Mouse (Mus musculus): ENCODE results near the gene Gm29797. TPM values are rescaled to one million over a fixed set of nuclear protein-coding genes. Genes with fewer than 3 reads are reported as not detected.

The Gm29797 gene
- polyA plus RNA-seq, 1 experiment, result 0.26 TPM

DNA sequence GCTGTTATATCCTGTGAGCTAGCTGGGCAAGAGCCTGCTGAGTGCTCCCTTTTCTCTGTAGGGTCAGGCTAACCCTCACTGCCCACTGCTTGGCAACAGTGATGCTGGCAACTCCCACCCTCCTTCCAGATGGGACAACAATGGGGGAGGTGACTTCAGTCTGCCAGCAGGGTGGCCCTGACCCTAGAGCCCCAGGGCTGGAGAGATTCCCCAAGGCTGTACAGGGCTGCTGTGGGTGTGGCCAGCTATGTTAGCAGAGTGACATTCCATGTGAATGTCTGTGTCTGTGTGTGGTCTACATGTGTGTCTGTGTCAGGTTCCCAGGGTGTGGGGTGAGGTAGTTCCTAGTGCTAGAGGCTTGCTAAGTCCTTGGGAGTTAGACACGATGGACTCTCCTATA is 16.7 kb downstream of the Gm29797 start:
- Histone ChIP-seq H3K27ac (ENCODE audit: insufficient read depth, low read length) (no peak overlapping the region), H3K27me3 (ENCODE audit: control insufficient read depth, insufficient read depth, low read length) (peaks cover 2% of the 10 kb centered on the region; the same call in 1 of the 2 replicates), H3K4me1 (ENCODE audit: control insufficient read depth, insufficient read depth, low read length) (0 out of 2 replicates have a peak, but pooled peaks cover 7% of the 10 kb centered on the region), H3K4me3 (replicated peaks; ENCODE audit: insufficient read depth, low read depth, low read length) (no peak overlapping the region)
- WGBS, result 29% methylated on average over 1 of the region's 1 CpGs
- DNase-seq, result no peak
- TF ChIP-seq POLR2A (IDR thresholded peaks at IDR 0.05; ENCODE audit: borderline replicate concordance, insufficient read depth, low read length), result no peak
- TF ChIP-seq CTCF (IDR thresholded peaks at IDR 0.05; ENCODE audit: borderline replicate concordance, insufficient read depth, low read depth, low read length), result no peak

GRCm38 (mm10) chr2:181674934-181675333 is 18.1 kb downstream of the Gm29797 start:
- Histone ChIP-seq H3K4me3 (replicated peaks; ENCODE audit: insufficient read depth, low read depth, low read length) (no peak overlapping the region), H3K27ac (ENCODE audit: insufficient read depth, low read length) (no peak overlapping the region), H3K4me1 (ENCODE audit: control insufficient read depth, insufficient read depth, low read length) (peaks cover 10% of the 10 kb centered on the region; the same call in 1 of the 2 replicates), H3K27me3 (ENCODE audit: control insufficient read depth, insufficient read depth, low read length) (peaks cover 2% of the 10 kb centered on the region; the same call in 1 of the 2 replicates)
- no peak for DNase-seq
- no peak for TF ChIP-seq CTCF (IDR thresholded peaks at IDR 0.05; ENCODE audit: borderline replicate concordance, insufficient read depth, low read depth, low read length)
- no peak for TF ChIP-seq POLR2A (IDR thresholded peaks at IDR 0.05; ENCODE audit: borderline replicate concordance, insufficient read depth, low read length)
- WGBS, result 83% methylated on average over 4 of the region's 4 CpGs

- WGBS, result 4% methylated on average over 14 of the region's 14 CpGs
- H3K27ac ChIP-seq (ENCODE audit: insufficient read depth, low read length), result no peak overlapping the region
- TF ChIP-seq CTCF (IDR thresholded peaks at IDR 0.05; ENCODE audit: borderline replicate concordance, insufficient read depth, low read depth, low read length) (no peak), POLR2A (IDR thresholded peaks at IDR 0.05; ENCODE audit: borderline replicate concordance, insufficient read depth, low read length) (no peak)
- H3K27me3 ChIP-seq (ENCODE audit: control insufficient read depth, insufficient read depth, low read length), result peaks cover 2% of the 10 kb centered on the region; the same call in 1 of the 2 replicates
- DNase-seq, result peak; percentile 42 to 58
- no peak overlapping the region for H3K4me3 ChIP-seq (replicated peaks; ENCODE audit: insufficient read depth, low read depth, low read length)
- peaks cover 10% of the 10 kb centered on the region; the same call in 1 of the 2 replicates for H3K4me1 ChIP-seq (ENCODE audit: control insufficient read depth, insufficient read depth, low read length)
Measured at GRCm38 (mm10) chr2:181675454-181675853, 18.6 kb downstream of the Gm29797 start.

DNA sequence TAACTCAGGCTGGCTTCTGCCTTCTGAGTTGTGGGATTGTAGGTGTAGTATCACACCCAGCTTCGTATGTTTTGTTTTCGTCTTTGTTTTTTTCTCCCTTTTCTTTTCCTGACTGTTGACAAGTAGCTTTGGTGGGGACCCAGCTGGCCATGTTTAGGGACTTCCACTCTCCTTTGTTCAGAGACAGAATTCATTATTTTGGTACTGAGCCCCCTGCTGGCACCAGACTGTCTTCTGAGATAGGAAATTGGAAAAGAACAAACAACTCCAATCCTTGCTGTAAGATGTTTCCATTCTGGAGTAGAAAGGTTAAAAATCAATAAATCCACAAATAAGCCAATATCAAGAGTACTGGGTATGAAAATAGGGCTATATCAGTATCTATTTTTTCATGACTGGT is 19.6 kb downstream of the Gm29797 start:
- peaks cover 2% of the 10 kb centered on the region; the same call in 1 of the 2 replicates for H3K27me3 ChIP-seq (ENCODE audit: control insufficient read depth, insufficient read depth, low read length)
- DNase-seq, result no peak
- 63% methylated on average over 2 of the region's 2 CpGs for WGBS
- peaks cover 13% of the 10 kb centered on the region; the same call in 1 of the 2 replicates for H3K4me1 ChIP-seq (ENCODE audit: control insufficient read depth, insufficient read depth, low read length)
- no peak for TF ChIP-seq CTCF (IDR thresholded peaks at IDR 0.05; ENCODE audit: borderline replicate concordance, insufficient read depth, low read depth, low read length)
- no peak for TF ChIP-seq POLR2A (IDR thresholded peaks at IDR 0.05; ENCODE audit: borderline replicate concordance, insufficient read depth, low read length)
- no peak overlapping the region for H3K27ac ChIP-seq (ENCODE audit: insufficient read depth, low read length)
- no peak overlapping the region for H3K4me3 ChIP-seq (replicated peaks; ENCODE audit: insufficient read depth, low read depth, low read length)

- 71% methylated on average over 5 of the region's 5 CpGs for WGBS
- peaks cover 13% of the 10 kb centered on the region; the same call in 1 of the 2 replicates for H3K4me1 ChIP-seq (ENCODE audit: control insufficient read depth, insufficient read depth, low read length)
- H3K27ac ChIP-seq (ENCODE audit: insufficient read depth, low read length), result no peak overlapping the region
- H3K27me3 ChIP-seq (ENCODE audit: control insufficient read depth, insufficient read depth, low read length), result no peaks in the 10 kb centered on the region
- no peak for DNase-seq
- no peak for TF ChIP-seq POLR2A (IDR thresholded peaks at IDR 0.05; ENCODE audit: borderline replicate concordance, insufficient read depth, low read length)
- no peak overlapping the region for H3K4me3 ChIP-seq (replicated peaks; ENCODE audit: insufficient read depth, low read depth, low read length)
Measured at GRCm38 (mm10) chr2:181677096-181677754, 20.4 kb downstream of the Gm29797 start.

GRCm38 (mm10) chr2:181677755-181678098 is 20.9 kb downstream of the Gm29797 start:
- Histone ChIP-seq H3K27me3 (ENCODE audit: control insufficient read depth, insufficient read depth, low read length) (no peaks in the 10 kb centered on the region), H3K4me1 (ENCODE audit: control insufficient read depth, insufficient read depth, low read length) (peaks cover 13% of the 10 kb centered on the region; the same call in 1 of the 2 replicates), H3K4me3 (replicated peaks; ENCODE audit: insufficient read depth, low read depth, low read length) (no peak overlapping the region), H3K27ac (ENCODE audit: insufficient read depth, low read length) (no peak overlapping the region)
- 33% methylated on average over 3 of the region's 3 CpGs for WGBS
- DNase-seq, result no peak
- TF ChIP-seq CTCF (IDR thresholded peaks at IDR 0.05; ENCODE audit: borderline replicate concordance, insufficient read depth, low read depth, low read length), result no peak
- TF ChIP-seq POLR2A (IDR thresholded peaks at IDR 0.05; ENCODE audit: borderline replicate concordance, insufficient read depth, low read length), result no peak

DNA sequence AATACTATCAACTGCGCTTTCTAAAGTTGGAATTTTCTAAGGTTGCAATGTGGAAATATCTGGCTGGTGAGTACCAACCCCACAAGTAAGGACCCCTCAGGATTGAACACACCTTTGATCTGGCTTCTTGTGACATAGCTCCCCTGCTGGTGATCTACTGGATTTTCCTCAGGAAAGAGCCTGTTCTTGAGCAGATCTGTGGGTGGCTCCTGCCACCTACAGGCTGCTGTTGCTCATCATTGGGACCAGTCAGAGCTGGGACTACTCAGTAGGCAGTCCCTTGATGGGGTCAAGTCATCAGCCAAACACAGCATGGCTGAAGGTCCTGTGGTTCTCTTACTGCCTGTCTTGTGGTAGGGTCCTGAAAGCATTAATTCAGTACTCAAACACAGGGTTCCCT is 21.9 kb downstream of the Gm29797 start:
- H3K27ac ChIP-seq (ENCODE audit: insufficient read depth, low read length), result no peak overlapping the region
- DNase-seq, result peak; percentile 67 to 76
- no peak overlapping the region for H3K4me3 ChIP-seq (replicated peaks; ENCODE audit: insufficient read depth, low read depth, low read length)
- peaks cover 13% of the 10 kb centered on the region; the same call in 1 of the 2 replicates for H3K4me1 ChIP-seq (ENCODE audit: control insufficient read depth, insufficient read depth, low read length)
- 83% methylated on average over 1 of the region's 1 CpGs for WGBS
- no peaks in the 10 kb centered on the region for H3K27me3 ChIP-seq (ENCODE audit: control insufficient read depth, insufficient read depth, low read length)
- peak; percentile 87 for TF ChIP-seq CTCF (IDR thresholded peaks at IDR 0.05; ENCODE audit: borderline replicate concordance, insufficient read depth, low read depth, low read length)
- no peak for TF ChIP-seq POLR2A (IDR thresholded peaks at IDR 0.05; ENCODE audit: borderline replicate concordance, insufficient read depth, low read length)

Data from cerebellum, adult 2 months (tissue).